Mouse (Mus musculus) gastrocnemius, adult 8-10 months (tissue): ENCODE data around the gene Mrpl36. TPM values are rescaled to one million over a fixed set of nuclear protein-coding genes. Genes with fewer than 3 reads are reported as not detected.

Source experiments
- DNase-seq, 2 experiments: peaks; one replicate each; pipeline ENCODE4 v3.0.0; 2022; ENCODE audit warnings: low spot score in 2 of 2
- total RNA-seq, 4 experiments: library from RNA; stranded (reverse); gene quantifications; 2 replicates each; pipeline ENCODE4 v1.2.4; 2022

The Mrpl36 gene
- total RNA-seq, 4 experiments from 2014 or later = 42.2 to 48.7 (median 46.7) TPM

DNA sequence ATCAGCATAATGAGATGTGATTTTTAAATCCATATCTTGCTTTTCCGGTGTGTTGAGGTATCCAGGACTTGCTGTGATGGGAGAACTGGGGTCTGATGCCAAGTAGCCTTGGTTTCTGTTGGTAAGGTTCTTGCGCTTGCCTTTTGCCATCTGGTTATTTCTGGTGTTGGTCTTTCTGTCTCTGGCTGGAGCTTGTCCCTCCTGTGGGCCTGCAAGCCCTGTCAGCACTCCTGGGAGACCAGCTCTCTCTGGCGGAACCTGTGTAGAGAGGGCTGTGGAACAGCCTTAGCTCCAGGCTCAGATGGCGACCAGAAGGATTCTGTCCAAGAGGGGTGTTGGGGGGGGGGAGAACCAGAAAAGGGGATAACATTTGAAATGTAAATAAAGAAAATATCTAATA, 18.4 kb downstream of the Mrpl36 start:
- no peak for DNase-seq

DNA sequence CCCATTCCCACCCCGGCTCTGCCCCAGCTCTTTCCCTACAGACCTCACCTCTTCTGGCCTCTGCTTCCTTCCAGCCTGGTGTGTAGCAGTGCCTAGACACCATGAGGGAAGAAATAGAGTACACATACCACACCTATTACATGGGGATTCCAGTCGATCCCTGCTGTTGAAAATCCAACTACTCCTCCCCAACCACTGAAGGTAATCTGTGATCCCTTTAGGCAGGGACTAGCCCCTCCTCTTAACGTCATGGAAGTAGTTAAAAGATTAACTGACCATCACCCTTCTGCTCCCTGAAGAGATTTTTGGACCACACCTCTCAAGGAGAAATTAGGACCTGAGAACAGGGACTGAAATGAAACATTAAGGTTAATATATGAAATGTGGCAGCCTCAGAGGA, 18.9 kb downstream of the Mrpl36 start:
- DNase-seq = no peak

DNA sequence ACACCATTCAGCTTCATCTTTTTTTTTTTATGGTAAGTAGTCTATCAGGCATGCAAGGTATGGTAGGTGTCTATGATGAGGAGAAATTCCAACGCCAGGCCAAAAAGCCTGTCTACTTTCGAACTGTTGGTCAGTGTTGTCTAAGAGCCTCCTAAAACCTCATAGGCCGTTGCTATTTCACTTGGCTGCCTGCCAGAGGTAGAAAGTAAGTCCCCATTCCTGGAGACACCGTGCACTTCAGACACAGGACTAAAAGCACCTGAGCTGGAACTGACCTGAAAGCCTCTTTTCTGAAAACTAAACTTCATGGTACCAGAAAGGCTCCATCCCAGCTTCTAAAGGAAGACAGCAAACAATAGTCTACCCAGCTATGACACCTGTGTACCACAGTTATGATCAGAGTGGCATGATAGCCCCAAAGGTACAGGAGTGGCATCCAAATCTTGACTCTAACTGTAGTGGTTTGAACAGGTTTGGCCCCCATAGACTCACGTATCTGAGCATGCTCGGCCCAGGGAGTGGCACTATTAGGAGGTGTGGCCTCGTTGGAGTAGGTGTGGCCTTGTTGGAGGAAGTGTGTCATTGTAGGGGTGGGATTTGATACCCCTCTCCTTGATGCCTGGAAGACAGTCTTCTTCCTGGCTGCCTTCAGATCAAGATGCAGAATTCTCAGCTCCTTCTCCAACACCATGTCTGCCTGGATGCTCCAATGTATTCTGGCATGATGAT, 19.8 kb downstream of the Mrpl36 start:
- DNase-seq = no peak

DNA sequence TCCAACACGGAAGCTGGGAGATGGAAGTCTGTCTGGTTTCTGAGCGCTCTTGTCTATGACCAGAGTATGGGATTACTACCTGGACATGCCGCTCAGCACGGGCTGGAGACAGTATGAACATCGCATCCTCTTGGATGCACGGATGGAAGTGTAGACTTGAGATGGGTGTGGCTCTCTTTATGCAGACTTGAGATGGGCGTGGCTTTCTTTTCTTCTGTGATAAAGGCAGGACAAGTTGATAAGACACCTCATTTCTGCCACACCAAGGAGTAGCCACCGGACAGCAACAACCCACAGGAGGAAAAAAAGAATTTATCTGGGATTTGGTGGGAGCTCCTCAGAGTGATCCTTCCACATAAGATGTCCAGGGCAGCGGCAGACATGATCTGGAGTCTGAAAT, 22.4 kb downstream of the Mrpl36 start:
- DNase-seq = no peak

DNA sequence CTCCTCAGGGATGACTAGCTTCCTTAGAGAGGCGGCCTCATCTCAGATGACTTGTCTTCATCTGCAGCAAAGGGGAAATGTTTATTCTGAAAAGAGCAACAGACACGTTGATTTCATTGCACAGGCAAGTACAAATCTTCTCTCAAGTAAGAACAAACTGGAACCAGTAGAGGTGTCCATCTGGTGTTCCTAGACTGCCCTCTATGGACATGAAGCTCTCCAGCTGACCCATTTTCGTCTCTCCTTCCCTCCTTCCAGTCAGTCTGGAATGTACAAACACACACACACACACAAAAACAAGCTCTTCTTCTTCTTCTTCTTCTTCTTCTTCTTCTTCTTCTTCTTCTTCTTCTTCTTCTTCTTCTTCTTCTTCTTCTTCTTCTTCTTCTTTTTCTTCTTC, 23.6 kb downstream of the Mrpl36 start:
- DNase-seq = no peak

DNA sequence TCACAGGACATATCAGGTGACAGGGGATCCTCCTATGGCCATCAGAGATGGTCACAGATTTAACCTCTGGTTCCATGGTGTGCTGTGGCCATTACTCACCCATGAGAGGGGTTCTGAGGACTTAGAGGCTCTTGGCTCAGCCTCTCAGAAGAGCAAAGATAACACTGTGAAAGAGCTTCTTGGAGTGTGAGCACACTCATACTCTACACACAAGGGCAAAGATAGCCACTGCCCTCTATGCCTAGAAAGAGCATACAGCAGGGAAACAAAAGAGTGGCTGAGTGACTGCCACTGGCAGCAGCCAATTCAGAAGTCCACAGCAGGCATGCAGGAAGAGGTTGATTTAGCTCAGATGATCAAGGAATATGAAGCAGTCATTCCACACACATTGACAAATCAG, 24.2 kb downstream of the Mrpl36 start:
- DNase-seq = no peak

DNA sequence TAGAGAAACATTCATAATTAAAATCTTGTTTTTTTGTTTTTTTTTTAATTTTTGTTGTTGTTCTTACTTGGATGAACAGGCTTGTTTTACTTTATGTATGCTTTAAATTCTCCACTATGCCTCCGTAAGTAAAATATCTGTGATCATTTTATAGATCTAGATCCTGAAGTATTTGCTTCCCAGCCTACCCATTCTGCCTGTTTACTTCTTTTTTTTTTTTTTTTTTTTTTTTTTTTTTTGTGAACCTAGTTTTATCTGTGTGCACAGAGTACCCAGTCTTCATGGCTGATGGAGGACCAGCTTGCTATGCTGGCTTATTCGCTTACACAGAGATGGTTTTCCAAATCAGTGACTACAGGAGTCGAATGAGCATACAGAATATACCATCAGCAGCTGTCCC, 28.8 kb downstream of the Mrpl36 start:
- no peak for DNase-seq

DNA sequence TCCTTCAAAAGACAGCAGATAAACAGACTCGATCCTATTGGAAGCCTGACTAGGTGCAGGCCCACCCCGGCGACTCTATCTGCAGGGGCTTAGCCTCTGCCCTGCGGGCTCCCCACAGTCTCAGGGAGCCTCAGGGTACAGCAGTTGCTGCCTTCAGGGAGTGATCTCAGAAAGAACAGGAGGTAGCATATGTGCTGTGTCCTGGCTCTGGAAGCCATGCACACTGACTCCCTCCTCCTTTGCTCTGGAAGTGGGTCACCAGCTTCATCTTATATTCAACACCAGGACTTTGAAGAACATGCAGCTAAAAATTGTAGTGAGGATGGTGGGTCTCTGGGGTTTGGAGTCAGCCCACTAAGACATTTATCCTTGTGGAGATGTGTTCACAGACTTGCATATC, 45.1 kb downstream of the Mrpl36 start:
- DNase-seq = no peak

DNA sequence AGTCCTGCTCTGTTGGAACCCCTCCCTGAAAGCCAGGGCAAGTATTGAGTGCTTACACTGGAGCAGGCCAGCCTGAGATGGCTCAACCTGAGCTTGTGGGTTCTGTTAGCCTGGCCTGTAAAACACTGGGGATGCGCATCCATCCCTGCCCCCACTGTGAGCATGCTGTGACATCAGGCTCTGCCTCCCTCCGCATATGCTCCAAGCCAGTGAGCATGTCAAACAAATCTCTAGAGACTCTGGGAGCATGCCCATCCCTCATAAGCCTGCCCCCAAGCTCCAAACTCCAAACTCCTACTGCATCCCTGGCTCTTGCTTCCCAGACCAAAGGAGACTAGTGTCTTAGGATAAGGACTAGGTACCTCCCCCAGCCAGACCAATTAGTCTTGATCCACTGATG, 46.3 kb downstream of the Mrpl36 start:
- DNase-seq = no peak

DNA sequence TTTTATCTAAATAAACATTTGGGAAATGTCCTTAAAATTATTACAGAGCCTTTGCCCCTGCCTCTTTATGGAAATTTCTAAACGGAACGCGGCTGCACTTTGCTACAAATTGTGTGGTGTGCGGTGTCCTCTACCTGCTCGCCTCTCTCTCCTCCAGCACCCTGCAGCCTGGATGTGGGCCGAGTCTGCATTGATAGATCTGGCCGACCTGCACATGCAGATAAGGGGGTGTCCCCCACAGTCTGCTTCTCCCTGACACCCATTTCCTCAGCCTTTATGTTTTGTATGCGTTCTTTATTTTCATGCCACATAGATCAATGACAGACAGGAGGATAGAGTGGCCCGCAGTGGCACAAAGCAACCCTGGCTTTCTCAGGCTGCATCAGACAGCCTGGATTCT, 49.3 kb downstream of the Mrpl36 start:
- no peak for DNase-seq

Other genes with a start within 250 kb of the Mrpl36 start
- gene Irx4, start 68.0 kb upstream of the Mrpl36 start, total RNA-seq = not detected
- 100 to 1,000 TPM; 435 to 476 (median 448) TPM for gene Ndufs6, start within 50 bp of the Mrpl36 start, total RNA-seq
- 1 to 10 TPM; 1.6 to 3.4 (median 2.6) TPM for gene Lpcat1, start 138.7 kb downstream of the Mrpl36 start, total RNA-seq
- not detected for gene Slc6a3, start 208.2 kb downstream of the Mrpl36 start, total RNA-seq